Mouse (Mus musculus): ENCODE measurements around the gene Zfp62. TPM values are rescaled to one million over a fixed set of nuclear protein-coding genes. Genes with fewer than 3 reads are reported as not detected.
A peak's percentile ranks its signal among the peaks of the same experiment; 100 is the strongest.

Gene Zfp62
- polyA plus RNA-seq, 1 experiment from 2014 or later = 10.4 TPM

DNA sequence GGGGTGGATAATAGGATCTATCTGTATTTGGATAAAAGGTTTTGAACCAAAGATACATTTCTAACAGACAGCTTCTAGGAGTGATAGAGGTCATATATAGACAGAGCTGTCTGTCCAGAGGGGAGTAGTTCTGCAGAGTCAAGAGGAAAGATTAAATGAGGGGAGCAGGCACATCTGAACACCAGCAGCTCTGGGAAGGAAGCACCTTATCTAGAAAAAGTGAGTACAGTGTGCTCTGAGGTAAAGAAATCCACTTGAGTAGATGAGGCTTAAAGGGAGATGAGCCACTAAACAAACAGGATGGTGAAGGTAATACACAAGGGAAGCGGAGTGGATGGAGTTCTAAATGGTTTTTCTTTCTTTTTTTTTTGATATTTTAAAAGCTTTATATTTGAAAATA, 4.4 kb downstream of the Zfp62 start:
- H3K4me3 ChIP-seq (replicated peaks) = no peak overlapping the region
- peak overlapping the region; percentile 13; the same call in 1 of the 2 replicates for H3K4me2 ChIP-seq
- 0 out of 2 replicates have a peak, but pooled peaks cover 9% of the 10 kb centered on the region for H3K36me3 ChIP-seq (replicated peaks)
- whole genome bisulfite sequencing (ENCODE audit: insufficient replicate concordance) = 78% methylated on average over 1 of the region's 1 CpGs
- no peaks in the 10 kb centered on the region for H3K27me3 ChIP-seq
- peak overlapping the region; percentile 15; the same call in 1 of the 2 replicates for H3K27ac ChIP-seq (replicated peaks)
- H3K4me1 ChIP-seq (replicated peaks) = peaks cover 63% of the 10 kb centered on the region
- no peaks in the 10 kb centered on the region for H3K9me3 ChIP-seq (replicated peaks)
- no peak overlapping the region for H3K9ac ChIP-seq
- ATAC-seq (ENCODE audit: insufficient read depth) = no peak

DNA sequence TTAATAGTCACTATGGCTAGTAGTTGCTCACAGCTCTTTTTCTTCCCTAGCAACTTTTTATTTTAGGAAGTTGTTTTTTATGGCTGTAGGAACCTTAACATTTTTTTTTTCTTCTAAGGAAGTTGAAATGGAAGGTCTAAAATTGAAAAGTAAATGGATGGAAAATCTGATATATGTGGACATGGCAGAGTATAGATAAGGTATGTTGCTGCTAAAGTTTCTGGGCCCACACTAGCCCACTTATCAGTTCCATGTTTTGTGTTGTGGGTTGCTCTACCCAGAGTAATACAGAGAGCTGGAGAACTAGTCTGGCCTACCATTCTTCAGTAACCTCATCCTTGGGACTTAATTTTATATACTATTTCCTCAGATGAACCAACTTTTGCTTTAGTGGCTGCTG, 9.5 kb downstream of the Zfp62 start:
- Histone ChIP-seq H3K4me3 (replicated peaks) (no peak overlapping the region), H3K9me3 (replicated peaks) (no peaks in the 10 kb centered on the region), H3K27ac (replicated peaks) (no peak overlapping the region), H3K36me3 (replicated peaks) (peaks cover 39% of the 10 kb centered on the region), H3K27me3 (no peaks in the 10 kb centered on the region), H3K4me2 (peak overlapping the region; percentile 32), H3K4me1 (replicated peaks) (peaks cover 34% of the 10 kb centered on the region), H3K9ac (0 out of 2 replicates have a peak overlapping the region, but pooled peaks have one; percentile 23)
- ATAC-seq (ENCODE audit: insufficient read depth) = peak; percentile 81

GRCm38 (mm10) chr11:49213505-49213904, 10.4 kb downstream of the Zfp62 start:
- H3K27ac ChIP-seq (replicated peaks) = no peak overlapping the region
- H3K9me3 ChIP-seq (replicated peaks) = no peaks in the 10 kb centered on the region
- no peaks in the 10 kb centered on the region for H3K27me3 ChIP-seq
- peaks cover 39% of the 10 kb centered on the region for H3K36me3 ChIP-seq (replicated peaks)
- H3K4me3 ChIP-seq (replicated peaks) = no peak overlapping the region
- H3K4me2 ChIP-seq = no peak overlapping the region
- ATAC-seq (ENCODE audit: insufficient read depth) = no peak
- no peak overlapping the region for H3K9ac ChIP-seq
- 87% methylated on average over 1 of the region's 1 CpGs for WGBS (ENCODE audit: insufficient replicate concordance)
- H3K4me1 ChIP-seq (replicated peaks) = peaks cover 27% of the 10 kb centered on the region

- H3K27ac ChIP-seq (replicated peaks) = no peak overlapping the region
- ATAC-seq (ENCODE audit: insufficient read depth) = peak; percentile 51; the same call in 1 of the 2 replicates
- no peak overlapping the region for H3K4me3 ChIP-seq (replicated peaks)
- H3K9me3 ChIP-seq (replicated peaks) = no peaks in the 10 kb centered on the region
- 76% methylated on average over 2 of the region's 2 CpGs for WGBS (ENCODE audit: insufficient replicate concordance)
- H3K9ac ChIP-seq = no peak overlapping the region
- no peaks in the 10 kb centered on the region for H3K27me3 ChIP-seq
- 0 out of 2 replicates have a peak, but pooled peaks cover 3% of the 10 kb centered on the region for H3K4me1 ChIP-seq (replicated peaks)
- no peak overlapping the region for H3K4me2 ChIP-seq
- peaks cover 33% of the 10 kb centered on the region for H3K36me3 ChIP-seq (replicated peaks)
Measured at GRCm38 (mm10) chr11:49219271-49219670, 16.2 kb downstream of the Zfp62 start.

DNA sequence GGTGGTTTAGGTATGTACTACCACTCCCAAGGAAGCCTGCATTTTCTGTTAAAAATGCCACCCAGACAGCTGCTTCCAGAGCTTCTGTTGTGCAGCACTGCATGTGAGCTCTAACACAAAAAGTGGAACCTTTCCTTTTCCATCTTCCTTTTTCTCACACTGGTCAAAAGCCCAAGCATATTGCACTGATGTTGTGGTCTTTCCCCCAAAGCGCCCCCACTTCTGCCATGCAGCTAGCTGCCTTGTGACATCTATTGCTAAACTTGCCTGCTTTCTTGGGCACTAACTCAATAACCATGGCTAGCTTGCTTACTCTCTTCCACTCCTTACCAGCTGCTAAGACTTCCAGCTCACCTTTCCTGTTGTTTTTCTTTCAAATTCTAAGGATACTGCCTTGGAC, 21.4 kb downstream of the Zfp62 start:
- Histone ChIP-seq H3K4me3 (replicated peaks) (no peak overlapping the region), H3K9ac (no peak overlapping the region)

DNA sequence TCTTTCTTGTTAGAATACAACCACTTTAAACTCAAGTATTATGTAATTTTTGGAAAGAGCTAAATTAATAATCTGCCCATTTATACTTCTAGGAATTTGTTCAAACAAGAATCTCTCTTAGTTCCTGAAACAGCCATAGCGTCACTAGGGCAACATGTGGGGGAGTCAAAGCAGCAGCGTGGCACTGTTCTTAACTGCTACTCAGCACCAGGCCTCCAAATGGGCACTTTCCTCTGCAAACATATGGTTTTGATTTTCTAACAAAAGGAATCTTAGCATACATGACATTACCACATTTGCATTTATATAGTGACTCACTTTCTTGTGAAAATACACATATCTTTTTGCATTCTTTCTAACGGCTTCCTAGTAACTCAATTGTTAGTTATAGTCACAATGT, 29.7 kb downstream of the Zfp62 start:
- 66% methylated on average over 3 of the region's 3 CpGs for WGBS (ENCODE audit: insufficient replicate concordance)

More for the DNA sequence above, 21.4 kb downstream of the Zfp62 start:
- Histone ChIP-seq H3K9me3 (replicated peaks) (no peaks in the 10 kb centered on the region), H3K27ac (replicated peaks) (no peak overlapping the region), H3K27me3 (no peaks in the 10 kb centered on the region), H3K4me1 (replicated peaks) (0 out of 2 replicates have a peak, but pooled peaks cover 3% of the 10 kb centered on the region), H3K36me3 (replicated peaks) (no peaks in the 10 kb centered on the region), H3K4me2 (no peak overlapping the region)
- 30% methylated on average over 1 of the region's 1 CpGs for WGBS (ENCODE audit: insufficient replicate concordance)
- no peak for ATAC-seq (ENCODE audit: insufficient read depth)

DNA sequence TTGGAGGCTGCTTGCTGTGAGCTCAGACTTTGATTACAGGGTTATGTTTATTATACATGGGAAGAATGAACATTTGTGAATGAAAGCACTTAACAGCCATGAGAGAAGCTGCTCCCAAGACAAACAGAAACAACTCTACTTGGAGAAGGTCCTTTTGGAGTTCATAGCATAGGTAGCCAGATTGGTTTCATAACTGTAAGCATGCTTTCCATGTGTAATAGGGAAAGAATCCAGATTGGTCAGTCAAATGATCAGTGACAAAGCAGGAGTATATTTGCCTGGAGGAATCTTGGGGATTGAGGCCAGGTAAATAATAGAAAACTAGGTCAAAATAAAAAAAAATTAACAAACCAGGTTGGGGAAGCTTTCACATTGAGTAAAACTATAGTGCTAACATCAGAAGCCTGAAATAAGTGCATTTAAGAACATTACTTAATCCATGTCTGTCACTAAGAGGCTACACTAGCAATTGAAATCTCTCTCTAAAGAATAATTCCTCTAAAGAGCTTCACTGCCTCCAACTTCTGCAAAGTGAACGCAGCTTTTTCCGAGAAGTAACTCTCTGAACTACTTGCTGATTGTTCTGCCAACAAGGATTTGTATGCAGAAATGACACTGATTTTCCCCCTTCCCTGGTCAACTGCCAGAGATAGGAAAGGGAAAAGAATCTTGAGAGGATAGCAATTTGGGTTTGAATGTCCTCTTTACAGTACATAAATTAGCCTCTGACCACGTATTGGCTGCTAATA, 32.5 kb downstream of the Zfp62 start:
- Histone ChIP-seq H3K27ac (replicated peaks) (no peak overlapping the region), H3K4me3 (replicated peaks) (no peak overlapping the region), H3K4me1 (replicated peaks) (peaks cover 4% of the 10 kb centered on the region; the same call in 1 of the 2 replicates), H3K36me3 (replicated peaks) (no peaks in the 10 kb centered on the region), H3K9ac (no peak overlapping the region), H3K4me2 (no peak overlapping the region), H3K9me3 (replicated peaks) (no peaks in the 10 kb centered on the region), H3K27me3 (no peaks in the 10 kb centered on the region)
- 51% methylated on average over 3 of the region's 3 CpGs for WGBS (ENCODE audit: insufficient replicate concordance)
- ATAC-seq (ENCODE audit: insufficient read depth) = no peak

More for the DNA sequence above, 29.7 kb downstream of the Zfp62 start:
- no peaks in the 10 kb centered on the region for H3K27me3 ChIP-seq
- no peak overlapping the region for H3K4me2 ChIP-seq
- no peak overlapping the region for H3K9ac ChIP-seq
- no peaks in the 10 kb centered on the region for H3K4me1 ChIP-seq (replicated peaks)
- no peak overlapping the region for H3K27ac ChIP-seq (replicated peaks)
- H3K4me3 ChIP-seq (replicated peaks) = no peak overlapping the region
- H3K36me3 ChIP-seq (replicated peaks) = no peaks in the 10 kb centered on the region
- H3K9me3 ChIP-seq (replicated peaks) = no peaks in the 10 kb centered on the region
- no peak for ATAC-seq (ENCODE audit: insufficient read depth)

DNA sequence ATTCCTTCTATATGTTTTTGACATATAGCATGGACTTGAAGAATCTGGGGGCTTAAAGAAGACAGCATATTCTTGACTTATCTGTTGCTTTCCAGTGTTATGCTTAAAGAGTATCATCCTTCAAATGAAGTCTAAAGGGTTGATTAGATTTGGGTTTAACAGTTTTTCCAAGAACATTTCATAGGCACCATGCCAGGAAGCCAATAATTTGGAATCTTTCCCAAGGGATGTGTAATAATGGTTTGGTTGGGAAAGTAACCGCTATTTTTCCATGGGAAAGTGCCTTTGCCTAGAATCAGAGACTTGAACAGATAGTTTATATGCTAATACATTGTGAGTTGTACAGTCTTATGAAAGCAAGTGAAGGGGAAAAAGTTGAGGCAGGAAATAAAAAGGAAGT, 33.8 kb downstream of the Zfp62 start:
- H3K4me3 ChIP-seq (replicated peaks) = no peak overlapping the region
- no peak overlapping the region for H3K4me2 ChIP-seq
- no peaks in the 10 kb centered on the region for H3K27me3 ChIP-seq
- peaks cover 8% of the 10 kb centered on the region for H3K4me1 ChIP-seq (replicated peaks)
- no peak for ATAC-seq (ENCODE audit: insufficient read depth)
- H3K9ac ChIP-seq = no peak overlapping the region
- no peak overlapping the region for H3K27ac ChIP-seq (replicated peaks)
- no peaks in the 10 kb centered on the region for H3K36me3 ChIP-seq (replicated peaks)
- H3K9me3 ChIP-seq (replicated peaks) = no peaks in the 10 kb centered on the region
- 70% methylated on average over 1 of the region's 1 CpGs for WGBS (ENCODE audit: insufficient replicate concordance)

DNA sequence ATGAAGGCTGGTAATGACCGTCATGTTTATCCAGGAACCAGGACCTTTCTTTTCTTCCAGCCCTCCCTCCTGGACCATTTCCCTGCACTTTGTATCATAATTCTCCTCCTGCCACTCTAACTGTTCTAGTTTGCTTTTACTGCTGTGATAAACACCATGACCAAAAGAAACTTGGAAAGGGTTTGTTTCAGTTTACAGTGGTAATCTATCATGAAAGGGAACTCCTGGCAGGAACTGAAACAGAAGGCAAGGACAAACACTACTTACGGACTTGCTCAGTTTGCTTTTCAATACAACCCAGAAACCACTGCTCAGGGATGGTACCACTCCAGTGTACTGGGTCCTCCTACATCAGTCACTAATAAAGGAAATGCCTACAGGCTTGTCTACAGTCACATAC, 34.4 kb downstream of the Zfp62 start:
- ATAC-seq (ENCODE audit: insufficient read depth) = no peak
- H3K4me3 ChIP-seq (replicated peaks) = no peak overlapping the region
- no peaks in the 10 kb centered on the region for H3K36me3 ChIP-seq (replicated peaks)
- H3K4me2 ChIP-seq = no peak overlapping the region
- no peaks in the 10 kb centered on the region for H3K9me3 ChIP-seq (replicated peaks)
- WGBS (ENCODE audit: insufficient replicate concordance) = 25% methylated on average over 2 of the region's 2 CpGs
- peaks cover 11% of the 10 kb centered on the region for H3K4me1 ChIP-seq (replicated peaks)
- no peaks in the 10 kb centered on the region for H3K27me3 ChIP-seq
- peak overlapping the region; percentile 29; the same call in 1 of the 2 replicates for H3K27ac ChIP-seq (replicated peaks)
- no peak overlapping the region for H3K9ac ChIP-seq

- Histone ChIP-seq H3K36me3 (replicated peaks) (no peaks in the 10 kb centered on the region), H3K9me3 (replicated peaks) (no peaks in the 10 kb centered on the region), H3K4me1 (replicated peaks) (peaks cover 31% of the 10 kb centered on the region), H3K9ac (no peak overlapping the region), H3K4me2 (no peak overlapping the region), H3K27me3 (no peaks in the 10 kb centered on the region), H3K4me3 (replicated peaks) (no peak overlapping the region), H3K27ac (replicated peaks) (no peak overlapping the region)
- 33% methylated on average over 1 of the region's 1 CpGs for WGBS (ENCODE audit: insufficient replicate concordance)
- ATAC-seq (ENCODE audit: insufficient read depth) = no peak
Measured at GRCm38 (mm10) chr11:49240310-49240709, 37.2 kb downstream of the Zfp62 start.

GRCm38 (mm10) chr11:49240874-49241273, 37.8 kb downstream of the Zfp62 start:
- Histone ChIP-seq H3K27me3 (no peaks in the 10 kb centered on the region), H3K27ac (replicated peaks) (peak overlapping the region; percentile 38)
- WGBS (ENCODE audit: insufficient replicate concordance) = 51% methylated on average over 4 of the region's 4 CpGs

More at GRCm38 (mm10) chr11:49240874-49241273, 37.8 kb downstream of the Zfp62 start:
- peaks cover 36% of the 10 kb centered on the region for H3K4me1 ChIP-seq (replicated peaks)
- no peak for ATAC-seq (ENCODE audit: insufficient read depth)
- no peak overlapping the region for H3K4me2 ChIP-seq
- H3K4me3 ChIP-seq (replicated peaks) = no peak overlapping the region
- no peak overlapping the region for H3K9ac ChIP-seq
- H3K9me3 ChIP-seq (replicated peaks) = no peaks in the 10 kb centered on the region
- no peaks in the 10 kb centered on the region for H3K36me3 ChIP-seq (replicated peaks)

Measured in liver, embryonic 15.5 days (tissue).